Comparison of ENCODE assay signal across 23 mouse cellular contexts in the genomic region with DNA sequence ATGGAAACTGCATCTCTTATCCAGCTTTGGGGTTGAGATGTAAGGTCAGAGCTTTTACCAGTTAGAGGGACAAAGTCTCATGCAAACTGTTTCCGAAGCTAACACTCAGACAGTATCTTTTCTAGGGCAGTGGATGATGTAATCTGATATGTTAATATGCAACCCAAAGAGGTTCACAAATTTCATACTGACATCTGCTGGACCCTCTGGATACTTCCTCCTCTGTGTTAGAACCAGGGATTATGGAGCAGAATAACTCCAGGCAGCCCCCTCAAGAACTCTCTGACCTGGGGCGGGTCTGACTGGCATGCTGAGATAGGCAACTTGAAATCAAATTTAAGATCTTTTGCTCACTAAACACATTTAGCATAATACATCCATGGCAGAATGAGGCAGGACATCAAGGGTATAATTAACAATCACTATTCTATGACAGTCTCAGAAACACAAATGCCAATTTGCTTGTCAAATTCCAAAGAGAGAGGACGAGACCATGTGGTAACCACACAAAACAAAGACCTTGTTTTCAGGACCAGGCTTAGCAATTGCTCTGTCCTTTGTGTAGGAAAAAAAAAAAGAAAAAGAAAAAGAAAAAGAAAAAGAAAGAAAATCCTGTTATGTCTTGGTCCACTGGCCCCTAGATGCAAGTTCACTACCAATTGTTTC.
DNase-seq lines count a peak whose midpoint lies in the region; ATAC-seq and TF ChIP-seq lines count a peak whose summit lies in the region.
"Had no signal": no experiment of that assay in that cellular context is flagged by ENCODE, and none has a peak within 500 bp of the region (broad histone marks: within the 10 kb centered on the region; RNA-seq: fewer than 3 reads in every experiment).

No protein-coding gene starts in this region.

- no peak overlapping the region for H3K4me3 ChIP-seq in hindbrain, postnatal 0 days (ENCODE audit: low read length)
- H3K4me3 ChIP-seq in hindbrain, embryonic 10.5 days: no peak overlapping the region
- no peak overlapping the region for H3K4me3 ChIP-seq in MEL (ENCODE audit: control insufficient read depth in 1 of 2, insufficient read depth in 1 of 2, low read depth in 2 of 2, low read length in 2 of 2)
- no peak overlapping the region for H3K4me3 ChIP-seq in intestine, embryonic 16.5 days (ENCODE audit: low read length)
- H3K4me3 ChIP-seq: heart, adult 2 months; kidney, embryonic 15.5 days; limb, embryonic 15.5 days; megakaryocyte, embryonic 14.5 days; stomach, embryonic 15.5 days had no signal

- peak; percentile 37; the same call in 1 of the 2 replicates for TF ChIP-seq CTCF in hindbrain, postnatal 0 days (IDR thresholded peaks at IDR 0.05; ENCODE audit: low read depth)
- no peak for TF ChIP-seq CTCF in MEL (IDR thresholded peaks at IDR 0.05 in 2 of 3, conservative IDR thresholded peaks at IDR 0.05 in 1 of 3; ENCODE audit: control insufficient read depth in 1 of 3, insufficient read depth in 1 of 3, low read depth in 2 of 3, low read length in 3 of 3, poor library complexity in 1 of 3, severe bottlenecking in 1 of 3)
- TF ChIP-seq CTCF in brain, embryonic 14.5 days (IDR thresholded peaks at IDR 0.05; ENCODE audit: borderline replicate concordance, extremely low read depth, insufficient read depth, insufficient read length): no peak

- TF ChIP-seq RAD21 in MEL (IDR thresholded peaks at IDR 0.05; ENCODE audit: low read depth, low read length): no peak

- no peak overlapping the region for H3K9ac ChIP-seq in hindbrain, postnatal 0 days (replicated peaks; ENCODE audit: low read length)
- no peak overlapping the region for H3K9ac ChIP-seq in MEL (ENCODE audit: control insufficient read depth, low read depth, low read length, poor library complexity, severe bottlenecking)
- H3K9ac ChIP-seq in intestine, embryonic 16.5 days (ENCODE audit: low read depth, low read length): no peak overlapping the region
- H3K9ac ChIP-seq: kidney, embryonic 15.5 days; limb, embryonic 15.5 days; liver, postnatal 0 days; stomach, embryonic 15.5 days had no signal

- no peaks in the 10 kb centered on the region for H3K79me2 ChIP-seq in MEL (ENCODE audit: control insufficient read depth, insufficient read depth, low read length, poor library complexity)

- no peaks in the 10 kb centered on the region for H3K9me3 ChIP-seq in hindbrain, postnatal 0 days (ENCODE audit: low read length)
- no peaks in the 10 kb centered on the region for H3K9me3 ChIP-seq in hindbrain, embryonic 10.5 days
- H3K9me3 ChIP-seq in MEL (replicated peaks; ENCODE audit: insufficient read depth, low read length): no peaks in the 10 kb centered on the region
- no peaks in the 10 kb centered on the region for H3K9me3 ChIP-seq in intestine, embryonic 16.5 days (ENCODE audit: control insufficient read depth, low read length)
- H3K9me3 ChIP-seq: kidney, embryonic 15.5 days; limb, embryonic 15.5 days; megakaryocyte, embryonic 14.5 days; stomach, embryonic 15.5 days had no signal

- no peaks in the 10 kb centered on the region for H3K36me3 ChIP-seq in hindbrain, postnatal 0 days (ENCODE audit: insufficient read depth, low read length)
- no peaks in the 10 kb centered on the region for H3K36me3 ChIP-seq in hindbrain, embryonic 10.5 days
- H3K36me3 ChIP-seq in MEL (ENCODE audit: control insufficient read depth in 1 of 2, insufficient read depth in 2 of 2, low read length in 2 of 2): no peaks in the 10 kb centered on the region
- no peaks in the 10 kb centered on the region for H3K36me3 ChIP-seq in intestine, embryonic 16.5 days (ENCODE audit: control insufficient read depth, insufficient read depth, low read length)
- H3K36me3 ChIP-seq: kidney, embryonic 15.5 days; limb, embryonic 15.5 days; stomach, embryonic 15.5 days had no signal

- peak; percentile 25 for DNase-seq in hindbrain, postnatal 0 days (ENCODE audit: low spot score)
- DNase-seq in hindbrain, embryonic 10.5 days (ENCODE audit: low spot score): no peak
- peak; percentile 2 for DNase-seq in MEL (ENCODE audit: low read depth, low spot score)
- DNase-seq in brain, embryonic 14.5 days (ENCODE audit: low read depth): peak; percentile 58
- DNase-seq in urinary bladder, postnatal 4 days (ENCODE audit: low spot score in 2 of 2): no peak
- DNase-seq in layer of hippocampus, adult 18-20 months (ENCODE audit: low spot score in 2 of 2): no peak
- no peak for DNase-seq in left cerebral cortex, postnatal 10 days (ENCODE audit: extremely low spot score in 1 of 2, low spot score in 2 of 2)
- DNase-seq: adrenal gland, postnatal 14 days; cerebellum, adult 11-12 months; cerebellum, postnatal 25 days; gastrocnemius, postnatal 10 days; heart, adult 2 months; layer of hippocampus, postnatal 36 days; liver, postnatal 0 days; midbrain, embryonic 14.5 days; right cerebral cortex, postnatal 14 days; thymus, adult 2 months had no signal

- H3K27me3 ChIP-seq in hindbrain, postnatal 0 days (ENCODE audit: insufficient read depth, low read length): no peaks in the 10 kb centered on the region
- H3K27me3 ChIP-seq in hindbrain, embryonic 10.5 days (ENCODE audit: insufficient read depth, poor library complexity, severe bottlenecking): no peaks in the 10 kb centered on the region
- H3K27me3 ChIP-seq in MEL (ENCODE audit: control insufficient read depth in 1 of 2, insufficient read depth in 2 of 2, low read length in 2 of 2): no peaks in the 10 kb centered on the region
- H3K27me3 ChIP-seq in intestine, embryonic 16.5 days (replicated peaks; ENCODE audit: control insufficient read depth, insufficient read depth, low read length): no peaks in the 10 kb centered on the region
- H3K27me3 ChIP-seq: kidney, embryonic 15.5 days; limb, embryonic 15.5 days; stomach, embryonic 15.5 days had no signal

- H3K4me2 ChIP-seq in hindbrain, postnatal 0 days (ENCODE audit: low read depth, low read length): no peak overlapping the region
- H3K4me2 ChIP-seq in intestine, embryonic 16.5 days (ENCODE audit: low read depth, low read length): no peak overlapping the region
- H3K4me2 ChIP-seq: kidney, embryonic 15.5 days; limb, embryonic 15.5 days; stomach, embryonic 15.5 days had no signal

- H3K27ac ChIP-seq in hindbrain, postnatal 0 days: no peak overlapping the region
- H3K27ac ChIP-seq in hindbrain, embryonic 10.5 days: no peak overlapping the region
- no peak overlapping the region for H3K27ac ChIP-seq in MEL (ENCODE audit: control insufficient read depth, low read depth, low read length)
- H3K27ac ChIP-seq in intestine, embryonic 16.5 days (ENCODE audit: low read length): no peak overlapping the region
- H3K27ac ChIP-seq: heart, adult 2 months; kidney, embryonic 15.5 days; limb, embryonic 15.5 days; stomach, embryonic 15.5 days had no signal

- no peak for TF ChIP-seq EP300 in MEL (IDR thresholded peaks at IDR 0.05; ENCODE audit: low read depth in 1 of 2, low read length in 2 of 2)

- no peak for TF ChIP-seq POLR2A in MEL (IDR thresholded peaks at IDR 0.05; ENCODE audit: control insufficient read depth in 1 of 2, insufficient read depth in 1 of 2, low read depth in 1 of 2, low read length in 2 of 2, poor library complexity in 1 of 2)
- no peak for TF ChIP-seq POLR2A in brain, embryonic 14.5 days (IDR thresholded peaks at IDR 0.05; ENCODE audit: borderline replicate concordance, extremely low read depth, insufficient read depth, insufficient read length, poor library complexity, severe bottlenecking)

- H3K4me1 ChIP-seq in hindbrain, postnatal 0 days (ENCODE audit: insufficient read depth, low read length): no peaks in the 10 kb centered on the region
- no peaks in the 10 kb centered on the region for H3K4me1 ChIP-seq in hindbrain, embryonic 10.5 days (replicated peaks)
- no peaks in the 10 kb centered on the region for H3K4me1 ChIP-seq in MEL (ENCODE audit: control insufficient read depth in 1 of 2, insufficient read depth in 2 of 2, low read length in 2 of 2)
- no peaks in the 10 kb centered on the region for H3K4me1 ChIP-seq in intestine, embryonic 16.5 days (ENCODE audit: control insufficient read depth, insufficient read depth, low read length)
- H3K4me1 ChIP-seq: kidney, embryonic 15.5 days; limb, embryonic 15.5 days; megakaryocyte, embryonic 14.5 days; stomach, embryonic 15.5 days had no signal

- intact Hi-C loops in left cerebral cortex, postnatal 10 days (cut with DNase I): no loop called here

- 64% methylated on average over 3 of the region's 3 CpGs for WGBS in hindbrain, postnatal 0 days
- 73% methylated on average over 3 of the region's 3 CpGs for WGBS in hindbrain, embryonic 10.5 days
- 62% methylated on average over 3 of the region's 3 CpGs for WGBS in intestine, embryonic 16.5 days

- ATAC-seq in hindbrain, postnatal 0 days: 0 out of 2 replicates have a peak, but pooled peaks have one; percentile 55
- peak; percentile 40; the same call in 1 of the 2 replicates for ATAC-seq in intestine, embryonic 16.5 days
- ATAC-seq: activated CD4-positive, CD25-positive, alpha-beta regulatory T cell, adult 4 months; liver, postnatal 0 days had no signal

TF ChIP-seq in MEL, 35 proteins besides CTCF, POLR2A, EP300 and RAD21:
- TF ChIP-seq POLR2AphosphoS5 (IDR thresholded peaks at IDR 0.05; ENCODE audit: borderline replicate concordance, low read depth, low read length) (no peak), SMC3 (IDR thresholded peaks at IDR 0.05; ENCODE audit: low read depth, low read length) (no peak), MEF2A (IDR thresholded peaks at IDR 0.05; ENCODE audit: extremely low read depth, insufficient replicate concordance, low read depth, low read length, poor library complexity, severe bottlenecking) (no peak), MYB (IDR thresholded peaks at IDR 0.05; ENCODE audit: low read depth, low read length) (no peak), TBP (IDR thresholded peaks at IDR 0.05; ENCODE audit: low read depth, low read length) (no peak), ZC3H11A (IDR thresholded peaks at IDR 0.05; ENCODE audit: low read depth, low read length) (no peak)

Comparison
In these comparisons a context has a peak if more than half of its experiments do, and no peak if none do; other contexts are left out.
1. DNase-seq: peak in hindbrain, postnatal 0 days (single experiment), MEL (single experiment) and brain, embryonic 14.5 days (single experiment); none in hindbrain, embryonic 10.5 days (single experiment), urinary bladder, postnatal 4 days (0 of 2), layer of hippocampus, adult 18-20 months (0 of 2) and left cerebral cortex, postnatal 10 days (0 of 2).